Mouse (Mus musculus) midbrain, embryonic 15.5 days (tissue): ENCODE results near the gene Gzmk. TPM values are rescaled to one million over a fixed set of nuclear protein-coding genes. Genes with fewer than 3 reads are reported as not detected.

ENCODE experiments used
- polyA plus RNA-seq: library from polyadenylated mRNA; unstranded; fragments of >200 nt; fragmentation: Nextera tagmentation; extraction: Ambion mirVana; gene quantifications from 2 replicates; pipeline ENCODE4 v1.2.1, GENCODE M21; 2015

The Gzmk gene
- polyA plus RNA-seq, 1 experiment from 2014 or later, result not detected

Other genes with a start within 250 kb of the Gzmk start
- gene Ccno, start 238.1 kb downstream of the Gzmk start, polyA plus RNA-seq, result 1.6 and 2.3 TPM in 2 replicates
- gene Mcidas, start 232.1 kb downstream of the Gzmk start, polyA plus RNA-seq, result 0.75 and 0.83 TPM in 2 replicates
- gene Cdc20b, start 190.8 kb downstream of the Gzmk start, polyA plus RNA-seq, result 0.45 and 0.57 TPM in 2 replicates
- gene Gpx8, start 179.5 kb downstream of the Gzmk start, polyA plus RNA-seq, result 42.0 and 52.5 TPM in 2 replicates
- gene Gzma, start 124.9 kb downstream of the Gzmk start, polyA plus RNA-seq, result not detected in 2 replicates
- gene Esm1, start 16.2 kb downstream of the Gzmk start, polyA plus RNA-seq, result 1.9 and 2.3 TPM in 2 replicates
- 0.77 and 0.80 TPM in 2 replicates for gene BC067074, start 67.3 kb upstream of the Gzmk start, polyA plus RNA-seq